Mouse (Mus musculus): Measurements from ENCODE around the gene 1110051M20Rik.

Gene 1110051M20Rik

DNA sequence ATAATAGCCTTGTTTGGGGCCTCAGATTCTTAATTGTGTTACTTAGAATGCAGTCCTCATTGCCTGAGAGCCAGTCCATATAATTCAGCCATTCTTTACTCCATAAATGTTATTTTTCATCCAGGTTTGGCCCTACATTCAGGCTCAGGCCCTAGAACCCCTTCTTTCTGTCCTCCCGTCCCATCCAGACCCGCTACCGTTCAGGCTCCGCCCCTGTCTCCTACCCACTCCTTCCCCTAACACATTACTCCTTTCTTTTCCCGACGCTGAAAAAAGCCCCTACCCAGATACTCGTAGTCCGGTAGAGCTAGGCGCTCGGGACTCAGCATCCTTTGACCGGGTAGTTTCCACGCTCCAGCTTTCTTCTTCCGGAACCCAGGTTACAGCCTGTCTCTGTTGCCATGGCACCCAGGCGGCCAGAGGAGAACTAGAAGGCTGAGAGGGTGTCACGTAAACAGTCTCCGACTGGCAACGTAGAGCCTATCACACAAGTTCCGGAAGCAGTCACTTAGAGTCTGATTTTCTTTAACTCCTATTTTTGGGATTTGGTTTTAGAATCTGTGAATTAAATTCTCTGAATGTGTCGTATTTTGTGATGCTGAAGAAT lies at the start of gene 1110051M20Rik:
Gene 1110051M20Rik (minus strand): TSS at position 419 of the 607 bp plus-strand sequence.
- no peak for TF ChIP-seq GATA4 (IDR thresholded peaks at IDR 0.05; ENCODE audit: insufficient replicate concordance, low read length)

GRCm38 (mm10) chr2:91493981-91494380 lies 49.5 kb upstream of the 1110051M20Rik start:
- TF ChIP-seq GATA4 (IDR thresholded peaks at IDR 0.05; ENCODE audit: insufficient replicate concordance, low read length): no peak

GRCm38 (mm10) chr2:91492071-91492635 lies 47.6 kb upstream of the 1110051M20Rik start:
- TF ChIP-seq GATA4 (IDR thresholded peaks at IDR 0.05; ENCODE audit: insufficient replicate concordance, low read length): no peak

- no peak for TF ChIP-seq GATA4 (IDR thresholded peaks at IDR 0.05; ENCODE audit: insufficient replicate concordance, low read length)
Observed at GRCm38 (mm10) chr2:91485256-91485655, 40.8 kb upstream of the 1110051M20Rik start.

- TF ChIP-seq GATA4 (IDR thresholded peaks at IDR 0.05; ENCODE audit: insufficient replicate concordance, low read length): no peak
Observed at GRCm38 (mm10) chr2:91484698-91485097, 40.2 kb upstream of the 1110051M20Rik start.

GRCm38 (mm10) chr2:91480805-91481514 lies 36.5 kb upstream of the 1110051M20Rik start:
- no peak for TF ChIP-seq GATA4 (IDR thresholded peaks at IDR 0.05; ENCODE audit: insufficient replicate concordance, low read length)

DNA sequence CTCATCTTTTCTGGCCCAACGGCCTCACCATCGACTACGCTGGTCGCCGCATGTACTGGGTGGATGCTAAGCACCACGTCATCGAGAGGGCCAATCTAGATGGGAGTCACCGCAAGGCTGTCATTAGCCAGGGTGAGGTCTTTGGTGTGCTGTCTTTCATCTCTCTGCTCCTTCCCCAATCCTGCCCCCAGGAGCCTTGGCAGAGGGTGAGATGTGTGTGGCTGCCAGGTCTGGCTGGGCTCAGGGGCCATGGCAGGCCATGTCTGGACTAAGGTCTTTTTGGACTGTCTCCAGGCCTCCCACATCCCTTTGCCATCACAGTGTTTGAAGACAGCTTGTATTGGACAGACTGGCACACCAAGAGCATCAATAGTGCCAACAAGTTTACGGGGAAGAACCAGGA lies 35.9 kb upstream of the 1110051M20Rik start:
- TF ChIP-seq GATA4 (IDR thresholded peaks at IDR 0.05; ENCODE audit: insufficient replicate concordance, low read length): no peak

GRCm38 (mm10) chr2:91476841-91477240 lies 32.3 kb upstream of the 1110051M20Rik start:
- no peak for TF ChIP-seq GATA4 (IDR thresholded peaks at IDR 0.05; ENCODE audit: insufficient replicate concordance, low read length)

- no peak for TF ChIP-seq GATA4 (IDR thresholded peaks at IDR 0.05; ENCODE audit: insufficient replicate concordance, low read length)
Observed at GRCm38 (mm10) chr2:91476251-91476661, 31.8 kb upstream of the 1110051M20Rik start.

- TF ChIP-seq GATA4 (IDR thresholded peaks at IDR 0.05; ENCODE audit: insufficient replicate concordance, low read length): no peak
Observed at GRCm38 (mm10) chr2:91475791-91476190, 31.3 kb upstream of the 1110051M20Rik start.

- no peak for TF ChIP-seq GATA4 (IDR thresholded peaks at IDR 0.05; ENCODE audit: insufficient replicate concordance, low read length)
Observed at GRCm38 (mm10) chr2:91474358-91474757, 29.9 kb upstream of the 1110051M20Rik start.

- TF ChIP-seq GATA4 (IDR thresholded peaks at IDR 0.05; ENCODE audit: insufficient replicate concordance, low read length): no peak
Observed at GRCm38 (mm10) chr2:91470055-91470647, 25.6 kb upstream of the 1110051M20Rik start.

- TF ChIP-seq GATA4 (IDR thresholded peaks at IDR 0.05; ENCODE audit: insufficient replicate concordance, low read length): no peak
Observed at GRCm38 (mm10) chr2:91467613-91468012, 23.1 kb upstream of the 1110051M20Rik start.

GRCm38 (mm10) chr2:91465934-91466333 lies 21.4 kb upstream of the 1110051M20Rik start:
- TF ChIP-seq GATA4 (IDR thresholded peaks at IDR 0.05; ENCODE audit: insufficient replicate concordance, low read length): no peak

- TF ChIP-seq GATA4 (IDR thresholded peaks at IDR 0.05; ENCODE audit: insufficient replicate concordance, low read length): no peak
Observed at GRCm38 (mm10) chr2:91462681-91463080, 18.2 kb upstream of the 1110051M20Rik start.

GRCm38 (mm10) chr2:91462196-91462595 lies 17.7 kb upstream of the 1110051M20Rik start:
- no peak for TF ChIP-seq GATA4 (IDR thresholded peaks at IDR 0.05; ENCODE audit: insufficient replicate concordance, low read length)

Data from liver, adult (tissue).